Mouse (Mus musculus) megakaryocyte, embryonic 14.5 days (primary cell): ENCODE data around the gene Smg6.

Experiments used
- FLI1 ChIP-seq: IDR thresholded peaks from 2 replicates; pipeline ENCODE4 v1.6.1; 2012; ENCODE audit warnings: low read length, inconsistent platforms, mixed read lengths
- GATA1 ChIP-seq: IDR thresholded peaks from 3 replicates; pipeline ENCODE4 v1.6.1; 2012; ENCODE audit warnings: mixed read lengths, low read length, inconsistent platforms, borderline replicate concordance

DNA sequence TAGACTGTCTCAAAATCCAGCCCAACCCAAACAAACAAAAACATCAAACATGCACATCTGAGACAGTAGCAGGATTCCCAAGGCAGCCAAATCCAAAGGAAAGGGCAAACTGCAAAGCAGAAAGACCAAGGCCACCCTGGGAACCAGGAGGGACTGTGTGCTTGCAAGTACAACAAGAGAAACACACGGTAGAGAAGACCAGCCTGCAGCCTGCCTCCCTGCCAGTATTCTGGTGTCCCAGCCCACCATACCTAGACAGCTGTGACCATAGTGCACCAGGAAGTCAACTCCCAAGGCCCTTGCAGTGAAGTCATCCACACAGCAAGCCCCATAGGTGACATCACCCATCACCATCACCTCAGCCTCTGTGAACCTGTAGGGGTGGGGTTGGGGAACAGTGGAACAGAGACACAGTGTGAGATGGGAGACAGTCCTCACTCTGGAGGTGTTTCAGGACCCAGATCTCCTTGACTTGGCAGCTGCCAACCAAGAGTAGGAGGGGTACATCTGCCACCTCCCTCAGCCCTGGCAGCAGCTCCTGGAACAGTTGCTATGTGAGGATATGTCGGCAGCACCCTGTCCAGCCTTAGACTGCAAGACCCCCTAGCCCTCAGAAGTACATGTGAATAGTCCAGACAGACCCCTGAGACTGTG lies 258.4 kb downstream of the Smg6 start:
- no peak for TF ChIP-seq GATA1
- no peak for TF ChIP-seq FLI1
